Mouse (Mus musculus): ENCODE measurements at regions not wholly inside any gene's neighbourhood (a gene's known extent, or its start where the extent isn't known, plus 50 kb on each side); places are given as distances from the start of the nearest gene placed in this dataset.
"Not testable (repeated sequence)": the region's sequence is repeated elsewhere in the genome, so short reads cannot be mapped to it uniquely, and the experiment has no call there.

GRCm38 (mm10) chr1:164548071-164548470, 89.9 kb upstream of the Atp1b1 start:
- no peak for DNase-seq (ENCODE audit: extremely low read depth, low read depth)

GRCm38 (mm10) chr1:164545843-164546242, 87.7 kb upstream of the Atp1b1 start:
- no peak for DNase-seq (ENCODE audit: extremely low read depth, low read depth)

DNA sequence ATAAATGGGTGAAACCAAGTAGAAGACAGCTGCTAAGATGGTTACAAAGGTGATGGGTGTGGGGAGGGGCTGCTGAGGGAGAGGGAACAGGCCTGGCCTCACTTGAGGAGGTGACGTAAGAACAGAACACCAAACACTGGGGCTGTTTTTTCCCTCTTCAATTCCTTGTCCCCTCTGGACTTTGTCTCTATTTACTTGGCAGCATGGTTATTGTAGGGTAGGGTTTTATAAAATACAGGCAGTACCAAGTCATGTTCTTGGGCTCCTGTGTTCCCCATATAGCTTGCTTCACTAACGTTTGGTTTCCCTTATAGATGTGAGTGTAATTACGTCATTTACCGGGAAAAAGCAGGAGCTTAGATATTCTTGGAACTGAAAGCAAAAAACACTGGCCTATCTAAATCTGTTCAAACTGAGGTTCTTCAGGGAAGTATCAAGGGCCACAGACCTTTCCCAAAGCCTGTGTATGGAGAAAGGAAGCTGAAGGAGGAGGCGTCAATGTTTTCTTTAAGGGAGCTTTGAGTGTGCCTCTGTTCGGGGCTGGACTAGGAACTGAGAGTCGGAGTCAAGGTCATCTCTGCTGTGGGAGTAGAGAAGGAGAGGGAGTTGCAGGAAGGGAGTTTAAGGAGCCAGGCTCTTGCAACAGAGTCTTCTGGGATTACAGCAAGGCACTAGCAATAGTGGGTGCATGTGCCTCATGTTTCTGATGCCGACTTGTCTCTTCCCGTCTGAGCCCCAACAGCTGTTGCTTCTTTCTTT, 85.1 kb upstream of the Atp1b1 start:
- DNase-seq (ENCODE audit: extremely low read depth, low read depth): no peak

GRCm38 (mm10) chr1:164541711-164542110, 83.6 kb upstream of the Atp1b1 start:
- no peak for DNase-seq (ENCODE audit: extremely low read depth, low read depth)

DNA sequence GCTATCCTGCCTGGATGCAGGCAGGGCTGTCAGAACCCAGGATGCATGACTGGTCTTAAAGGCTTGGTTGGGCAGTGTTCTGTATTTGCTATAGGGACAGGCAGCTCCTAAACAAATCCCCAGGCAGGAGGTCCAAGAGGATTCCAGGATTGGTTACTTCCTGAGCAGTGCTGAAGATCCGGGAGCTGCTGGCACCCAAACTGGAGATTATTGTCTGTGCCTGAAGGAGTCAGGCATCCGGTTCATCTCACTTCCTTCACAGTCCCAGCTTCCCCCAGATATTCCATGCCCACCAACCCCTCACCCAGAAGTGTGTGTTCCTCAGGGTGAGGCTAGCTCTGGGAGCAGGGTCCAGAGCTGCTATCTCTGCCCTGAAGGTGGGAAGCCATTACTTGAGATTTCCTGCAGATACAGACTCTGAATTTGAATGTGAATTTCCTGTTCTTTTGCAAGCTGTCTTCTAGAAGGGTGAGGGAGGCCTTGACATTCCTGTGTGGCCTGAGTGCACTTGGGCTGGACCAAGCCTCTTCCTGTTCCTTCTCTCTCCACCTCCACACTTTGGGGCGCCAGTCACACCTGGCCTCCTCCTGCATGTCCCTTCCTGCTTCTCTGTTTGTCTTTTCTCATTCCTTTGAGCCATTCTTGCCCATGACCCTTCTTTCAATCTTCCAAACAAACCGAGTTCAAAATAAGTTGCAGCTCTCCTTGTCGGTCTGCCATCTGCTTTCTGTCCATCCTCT, 80.3 kb upstream of the Atp1b1 start:
- DNase-seq (ENCODE audit: extremely low read depth, low read depth): no peak

- DNase-seq (ENCODE audit: extremely low read depth, low read depth): no peak
Observed at GRCm38 (mm10) chr1:164537324-164537948, 79.3 kb upstream of the Atp1b1 start.

GRCm38 (mm10) chr1:164532196-164532595, 74.0 kb upstream of the Atp1b1 start:
- DNase-seq (ENCODE audit: extremely low read depth, low read depth): no peak

- no peak for DNase-seq (ENCODE audit: extremely low read depth, low read depth)
Observed at GRCm38 (mm10) chr1:164531741-164532140, 73.6 kb upstream of the Atp1b1 start.

DNA sequence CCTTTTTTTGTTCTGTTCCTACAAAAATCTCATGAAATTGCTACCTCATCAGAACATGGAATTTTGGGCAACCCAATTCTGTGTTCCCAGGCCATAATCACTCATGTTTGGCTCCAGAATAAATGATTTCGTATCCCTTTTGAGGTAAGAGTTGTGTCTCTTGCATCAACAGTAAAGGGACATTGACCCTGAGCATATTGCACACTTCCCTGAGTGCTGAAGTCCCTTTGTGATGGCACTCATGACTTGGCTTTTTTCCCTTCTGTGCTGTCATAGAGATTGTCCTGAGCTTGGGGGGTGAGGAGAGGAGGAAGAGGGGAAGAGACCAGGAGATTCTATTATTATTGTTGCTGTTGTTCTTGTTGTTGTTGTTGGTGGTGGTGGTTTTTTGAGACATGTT, 68.6 kb upstream of the Atp1b1 start:
- DNase-seq (ENCODE audit: extremely low read depth, low read depth): no peak

GRCm38 (mm10) chr1:164522377-164523150, 64.4 kb upstream of the Atp1b1 start:
- no peak for DNase-seq (ENCODE audit: extremely low read depth, low read depth)

DNA sequence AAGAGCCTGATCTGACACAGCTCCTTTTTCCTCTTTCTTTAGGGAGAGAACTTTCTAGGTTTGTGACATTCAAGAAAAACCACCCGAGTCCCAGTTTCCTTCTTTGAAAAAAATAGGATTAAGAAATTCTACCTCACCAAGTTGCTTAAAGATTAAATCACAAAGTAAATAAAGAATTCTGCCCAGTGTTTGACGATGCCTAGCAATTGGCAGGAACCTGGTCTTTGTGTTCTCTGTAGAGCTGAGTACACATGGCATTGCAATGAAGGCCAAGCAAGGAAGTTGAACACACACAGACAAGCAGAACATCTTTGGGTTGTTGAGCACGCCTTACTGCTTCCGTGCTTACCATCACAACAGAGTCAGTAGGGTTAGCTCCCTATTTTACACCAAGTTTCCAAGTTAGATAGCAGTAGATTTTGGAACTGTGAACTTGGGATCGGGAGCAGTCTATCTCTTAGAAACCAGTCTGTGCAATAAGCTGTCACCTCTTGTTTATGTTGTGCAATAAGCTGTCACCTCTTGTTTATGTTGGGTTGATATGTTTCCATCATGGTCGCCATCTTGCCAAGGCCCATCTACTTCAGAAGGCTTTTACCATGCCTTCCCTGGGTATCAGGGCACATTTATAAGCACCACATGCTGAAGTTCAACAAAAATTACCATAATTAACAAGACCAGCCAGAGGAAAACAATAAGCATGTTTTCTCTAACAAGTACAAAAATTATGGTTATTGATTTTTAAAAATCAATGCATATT, 63.4 kb upstream of the Atp1b1 start:
- DNase-seq (ENCODE audit: extremely low read depth, low read depth): no peak

DNA sequence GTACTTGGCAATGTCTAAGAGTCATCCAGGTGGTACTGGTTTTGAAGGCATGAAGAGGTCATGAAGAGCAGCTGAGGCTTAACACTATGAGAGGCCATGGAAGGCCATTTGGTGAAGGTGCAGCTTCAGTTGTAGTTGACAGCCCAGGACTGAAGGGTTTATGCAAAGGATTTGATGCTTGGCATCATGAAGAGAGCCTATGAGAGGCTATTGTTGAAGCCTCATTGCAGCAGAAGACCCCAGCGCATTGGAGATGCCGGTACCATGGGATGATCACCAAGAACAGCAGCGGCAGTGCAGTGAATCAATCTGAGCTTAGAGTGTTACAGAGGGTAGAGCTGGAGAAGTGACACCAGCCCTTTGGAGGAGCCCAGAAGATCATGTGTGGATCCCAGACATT, 60.7 kb upstream of the Atp1b1 start:
- no peak for DNase-seq (ENCODE audit: extremely low read depth, low read depth)

DNA sequence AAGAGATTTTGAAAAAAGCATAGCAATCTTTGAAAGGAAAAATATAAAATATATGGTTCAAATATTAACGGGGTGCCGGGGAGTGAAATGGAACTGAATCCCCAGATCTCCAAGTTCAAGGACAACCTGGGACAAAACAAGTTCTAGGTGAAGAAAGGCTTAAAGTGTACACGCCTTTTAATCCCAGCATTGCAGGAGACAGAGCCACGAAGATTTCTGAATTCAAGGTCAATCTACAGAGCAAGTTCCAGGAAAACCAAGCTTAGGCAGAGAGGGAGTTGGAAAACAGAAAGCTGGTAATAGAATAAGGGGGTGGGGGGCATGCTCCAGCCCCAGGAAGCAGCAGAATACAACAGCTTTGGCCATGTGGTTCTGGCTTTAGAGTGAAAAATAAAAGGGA, 60.2 kb upstream of the Atp1b1 start:
- DNase-seq (ENCODE audit: extremely low read depth, low read depth): no peak

- DNase-seq (ENCODE audit: extremely low read depth, low read depth): not testable (repeated sequence)
Observed at GRCm38 (mm10) chr1:164517362-164517761, 59.2 kb upstream of the Atp1b1 start.

GRCm38 (mm10) chr1:164511628-164512385, 53.7 kb upstream of the Atp1b1 start:
- DNase-seq (ENCODE audit: extremely low read depth, low read depth): peak; percentile 87

- no peak for DNase-seq (ENCODE audit: extremely low read depth, low read depth)
Observed at GRCm38 (mm10) chr1:164509226-164509625, 51.1 kb upstream of the Atp1b1 start.

DNA sequence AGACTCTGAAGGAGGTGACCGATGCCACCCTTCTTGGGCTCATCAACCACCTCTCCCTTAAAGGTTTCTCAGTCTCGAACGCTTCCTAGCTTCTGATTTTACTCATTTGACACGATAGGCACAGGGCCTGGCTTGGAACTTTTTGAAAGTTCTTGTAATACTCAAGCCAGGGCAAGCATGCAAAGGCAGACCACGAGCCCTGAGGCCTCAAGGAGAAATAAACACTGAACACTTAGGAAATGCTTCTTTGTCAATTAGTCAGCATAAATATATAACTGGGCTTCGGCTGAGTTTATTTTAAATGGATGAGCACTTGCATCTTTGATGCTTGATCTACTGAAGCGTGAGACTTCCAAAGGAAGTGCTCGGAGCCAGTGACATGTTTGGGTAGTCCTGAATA, 50.4 kb upstream of the Atp1b1 start:
- DNase-seq (ENCODE audit: extremely low read depth, low read depth): no peak

GRCm38 (mm10) chr1:164508106-164508505, 50.0 kb upstream of the Atp1b1 start:
- DNase-seq (ENCODE audit: extremely low read depth, low read depth): no peak
